Mouse (Mus musculus) CH12.LX (cell line): ENCODE data around the gene Itch. TPM values are rescaled to one million over a fixed set of nuclear protein-coding genes. Genes with fewer than 3 reads are reported as not detected.
A peak's percentile ranks its signal among the peaks of the same experiment; 100 is the strongest.

ENCODE experiments used
- DNase-seq: peaks from one replicate; pipeline ENCODE4 v3.0.0-alpha.2; 2013; ENCODE audit errors: extremely low read depth
- H3K27ac ChIP-seq: 2 replicates; pipeline ENCODE4 v1.5.1; 2012; ENCODE audit warnings: low read depth, mild to moderate bottlenecking, control low read depth, moderate library complexity; ENCODE audit not compliant: insufficient read depth
- H3K27me3 ChIP-seq: replicated peaks from 2 replicates; pipeline ENCODE3; 2012; ENCODE audit warnings: inconsistent platforms
- H3K36me3 ChIP-seq, 2 experiments: replicated peaks in 1 of 2; 2 replicates each; pipeline versions ENCODE3 to v1.6.1; 2012; ENCODE audit warnings: inconsistent platforms in 1 of 2, low read length in 1 of 2, mild to moderate bottlenecking in 1 of 2, mixed read lengths in 1 of 2, moderate library complexity in 1 of 2; ENCODE audit not compliant: control insufficient read depth in 1 of 2, insufficient read depth in 1 of 2
- H3K4me1 ChIP-seq, 2 experiments: 2 replicates each; pipeline ENCODE4 v1.6.1; 2012; ENCODE audit warnings: inconsistent platforms in 1 of 2, moderate library complexity in 1 of 2; ENCODE audit not compliant: insufficient read depth in 2 of 2, control insufficient read depth in 1 of 2
- H3K4me2 ChIP-seq: 2 replicates; pipeline ENCODE4 v1.6.1; 2012; ENCODE audit warnings: low read depth, mild to moderate bottlenecking, control low read depth; ENCODE audit not compliant: poor library complexity, insufficient read depth, severe bottlenecking
- H3K4me3 ChIP-seq, 3 experiments: fragments of 150-350 bp in 1 of 3; sonication (generic) in 1 of 3; replicated peaks in 1 of 3; 2 replicates each; pipeline versions ENCODE3 to v1.5.1; 2011 to 2012; ENCODE audit warnings: low read depth in 2 of 3, low read length in 2 of 3, mild to moderate bottlenecking in 2 of 3, moderate library complexity in 2 of 3, control low read depth in 1 of 3, improper control_type of control experiment in 1 of 3, inconsistent platforms in 1 of 3, mixed read lengths in 1 of 3; ENCODE audit not compliant: poor library complexity in 1 of 3
- H3K79me2 ChIP-seq: replicated peaks from 2 replicates; pipeline ENCODE4 v1.6.1; 2012; ENCODE audit warnings: mild to moderate bottlenecking, moderate library complexity; ENCODE audit not compliant: control insufficient read depth, poor library complexity, insufficient read depth, severe bottlenecking; ENCODE audit errors: extremely low read depth
- H3K9ac ChIP-seq: 2 replicates; pipeline ENCODE4 v1.6.1; 2012; ENCODE audit warnings: low read depth, mild to moderate bottlenecking, control low read depth, moderate library complexity; ENCODE audit not compliant: insufficient read depth
- H3K9me3 ChIP-seq: replicated peaks from 2 replicates; pipeline ENCODE3; 2012; ENCODE audit warnings: low read length, inconsistent platforms, mixed read lengths
- BHLHE40 ChIP-seq: IDR thresholded peaks from 2 replicates; pipeline ENCODE4 v1.6.1; 2011; ENCODE audit warnings: mild to moderate bottlenecking, low read depth, low read length, improper control_type of control experiment
- CTCF ChIP-seq, 2 experiments: IDR thresholded peaks in 1 of 2; conservative IDR thresholded peaks in 1 of 2; 2 replicates each; pipeline ENCODE4 v1.5.1; 2011 to 2012; ENCODE audit warnings: low read depth in 2 of 2, low read length in 2 of 2, improper control_type of control experiment in 1 of 2, inconsistent platforms in 1 of 2, mild to moderate bottlenecking in 1 of 2, moderate library complexity in 1 of 2
- E2F4 ChIP-seq: IDR thresholded peaks from 2 replicates; pipeline ENCODE4 v1.6.1; 2011; ENCODE audit warnings: low read depth, low read length, improper control_type of control experiment; ENCODE audit not compliant: insufficient replicate concordance
- GABPA ChIP-seq: IDR thresholded peaks from 2 replicates; pipeline ENCODE4 v1.6.1; 2012; ENCODE audit warnings: low read depth, low read length, improper control_type of control experiment, inconsistent platforms; ENCODE audit not compliant: insufficient replicate concordance
- HCFC1 ChIP-seq: IDR thresholded peaks from 2 replicates; pipeline ENCODE4 v1.6.1; 2012; ENCODE audit warnings: low read depth, mild to moderate bottlenecking, inconsistent platforms, low read length, improper control_type of control experiment
- JUN ChIP-seq: IDR thresholded peaks from 2 replicates; pipeline ENCODE4 v1.6.1; 2011; ENCODE audit warnings: low read depth, mild to moderate bottlenecking, low read length, improper control_type of control experiment, moderate library complexity; ENCODE audit not compliant: insufficient read depth
- MEF2A ChIP-seq: IDR thresholded peaks from 2 replicates; pipeline ENCODE4 v1.6.1; 2014; ENCODE audit warnings: low read depth, mild to moderate bottlenecking, inconsistent platforms, low read length, improper control_type of control experiment, borderline replicate concordance
- MYC ChIP-seq: IDR thresholded peaks from 2 replicates; pipeline ENCODE4 v1.6.1; 2011; ENCODE audit warnings: low read depth, mild to moderate bottlenecking, improper control_type of control experiment, low read length
- POLR2AphosphoS2 ChIP-seq: IDR thresholded peaks from 2 replicates; pipeline ENCODE4 v1.6.1; 2011; ENCODE audit warnings: low read depth, low read length, improper control_type of control experiment
- TBP ChIP-seq: conservative IDR thresholded peaks from 2 replicates; pipeline ENCODE4 v1.6.1; 2011; ENCODE audit warnings: low read depth, low read length, improper control_type of control experiment
- TCF12 ChIP-seq: IDR thresholded peaks from 2 replicates; pipeline ENCODE4 v1.6.1; 2014; ENCODE audit warnings: low read depth, mild to moderate bottlenecking, inconsistent platforms, low read length, improper control_type of control experiment
- USF2 ChIP-seq: conservative IDR thresholded peaks from 2 replicates; pipeline ENCODE4 v1.6.1; 2011; ENCODE audit warnings: low read depth, low read length, improper control_type of control experiment
- ZMIZ1 ChIP-seq: IDR thresholded peaks from 2 replicates; pipeline ENCODE4 v1.6.1; 2012; ENCODE audit warnings: low read depth, mild to moderate bottlenecking, inconsistent platforms, low read length, improper control_type of control experiment
- ZNF384 ChIP-seq: IDR thresholded peaks from 2 replicates; pipeline ENCODE4 v1.6.1; 2012; ENCODE audit warnings: low read depth, low read length, improper control_type of control experiment, inconsistent platforms
- dilution Hi-C: fragments of 300-500 bp; cut with MboI; formaldehyde crosslinking; loops from 2 replicates; pipeline ENCODE4 v1.14.3; 2020; ENCODE audit warnings: low sequenced_read_pairs; ENCODE audit not compliant: extremely low pct_unique_long_range_greater_than_20kb, extremely low pct_ligation_motif_present
- in situ Hi-C: fragments of 300-500 bp; cut with MboI; formaldehyde crosslinking; loops from 3 replicates; pipeline ENCODE4 v1.14.3; 2019; ENCODE audit warnings: low sequenced_read_pairs, low pct_ligation_motif_present, low pct_unique_long_range_greater_than_20kb, mixed read lengths
- polyA plus RNA-seq: library from polyadenylated mRNA; unstranded; fragments of >175 nt; gene quantifications from 2 replicates; pipeline ENCODE4 v1.2.1, GENCODE M21; 2012; ENCODE audit warnings: low read depth; ENCODE audit not compliant: insufficient read length
- total RNA-seq, 2 experiments: library from RNA; depleted of rRNA; stranded (reverse); fragments of 300-350 nt in 1 of 2; fragments of >200 nt in 1 of 2; gene quantifications; 2 replicates each; pipeline ENCODE4 v1.2.3; 2012 to 2014

Gene Itch
- total and polyA plus RNA-seq, 3 experiments, result 25.3 to 46.6 (median 28.5) TPM

GRCm38 (mm10) chr2:155248206-155248605 lies 114.9 kb downstream of the Itch start:
- TF ChIP-seq MEF2A (no peak), BHLHE40 (no peak), TCF12 (no peak), JUN (no peak), E2F4 (no peak), USF2 (no peak), CTCF (conservative IDR thresholded peaks at IDR 0.05 in 1 of 2, IDR thresholded peaks at IDR 0.05 in 1 of 2; ENCODE audit: low read depth in 2 of 2, low read length in 2 of 2) (no peak)
- Histone ChIP-seq H3K4me3 (no peak overlapping the region), H3K27ac (no peak overlapping the region), H3K9ac (no peak overlapping the region), H3K79me2 (no peaks in the 10 kb centered on the region), H3K9me3 (no peaks in the 10 kb centered on the region), H3K36me3 (peaks cover 61 to 80% of the 10 kb centered on the region in 2 experiments), H3K4me2 (no peak overlapping the region), H3K4me1 (peaks cover 0 to 3% of the 10 kb centered on the region in 2 experiments; a peak in 2 of 4 replicates), H3K27me3 (no peaks in the 10 kb centered on the region)
- DNase-seq, result no peak
- in situ Hi-C loops, result no loop called here
- dilution Hi-C loops, result no loop called here

- DNase-seq, result no peak
- H3K27ac ChIP-seq, result no peak overlapping the region
- dilution Hi-C loops, result no loop called here
- no peaks in the 10 kb centered on the region for H3K27me3 ChIP-seq
- peaks cover 58 to 78% of the 10 kb centered on the region in 2 experiments for H3K36me3 ChIP-seq
- in situ Hi-C loops, result no loop called here
- H3K4me2 ChIP-seq, result no peak overlapping the region
- H3K9ac ChIP-seq, result no peak overlapping the region
- no peak overlapping the region for H3K4me3 ChIP-seq
- no peaks in the 10 kb centered on the region for H3K9me3 ChIP-seq
- no peak for TF ChIP-seq BHLHE40
- TF ChIP-seq CTCF (conservative IDR thresholded peaks at IDR 0.05 in 1 of 2, IDR thresholded peaks at IDR 0.05 in 1 of 2; ENCODE audit: low read depth in 2 of 2, low read length in 2 of 2), result peak in 1 of 2 experiments; percentile 28; a peak in 2 of 4 replicates
- TF ChIP-seq, all 38 proteins: peak for 1
- Histone ChIP-seq H3K4me1 (no peaks in the 10 kb centered on the region), H3K79me2 (no peaks in the 10 kb centered on the region)
Measured at GRCm38 (mm10) chr2:155248718-155249117, 115.4 kb downstream of the Itch start.

GRCm38 (mm10) chr2:155249588-155249987 lies 116.3 kb downstream of the Itch start:
- H3K4me2 ChIP-seq, result no peak overlapping the region
- dilution Hi-C loops (no loop called here), in situ Hi-C loops (no loop called here)
- TF ChIP-seq MYC (no peak), GABPA (no peak), ZNF384 (no peak), HCFC1 (no peak), BHLHE40 (no peak), ZMIZ1 (no peak), POLR2AphosphoS2 (no peak), TBP (no peak)
- DNase-seq, result no peak
- H3K79me2 ChIP-seq, result no peaks in the 10 kb centered on the region
- H3K9ac ChIP-seq, result no peak overlapping the region
- H3K4me1 ChIP-seq, result no peaks in the 10 kb centered on the region
- no peaks in the 10 kb centered on the region for H3K9me3 ChIP-seq
- H3K27me3 ChIP-seq, result no peaks in the 10 kb centered on the region
- H3K4me3 ChIP-seq, result no peak overlapping the region
- H3K36me3 ChIP-seq, result peaks cover 54 to 69% of the 10 kb centered on the region in 2 experiments
- H3K27ac ChIP-seq, result no peak overlapping the region
